Mouse (Mus musculus) CH12.LX (cell line): ENCODE measurements around the gene Tk1. TPM values are rescaled to one million over a fixed set of nuclear protein-coding genes. Genes with fewer than 3 reads are reported as not detected.

Experiments used
- DNase-seq: peaks from one replicate; pipeline ENCODE4 v3.0.0-alpha.2; 2013; ENCODE audit errors: extremely low read depth
- H3K27ac ChIP-seq: 2 replicates; pipeline ENCODE4 v1.5.1; 2012; ENCODE audit warnings: low read depth, mild to moderate bottlenecking, control low read depth, moderate library complexity; ENCODE audit not compliant: insufficient read depth
- H3K27me3 ChIP-seq: replicated peaks from 2 replicates; pipeline ENCODE3; 2012; ENCODE audit warnings: inconsistent platforms
- H3K36me3 ChIP-seq, 2 experiments: replicated peaks in 1 of 2; 2 replicates each; pipeline versions ENCODE3 to v1.6.1; 2012; ENCODE audit warnings: inconsistent platforms in 1 of 2, low read length in 1 of 2, mild to moderate bottlenecking in 1 of 2, mixed read lengths in 1 of 2, moderate library complexity in 1 of 2; ENCODE audit not compliant: control insufficient read depth in 1 of 2, insufficient read depth in 1 of 2
- H3K4me1 ChIP-seq, 2 experiments: 2 replicates each; pipeline ENCODE4 v1.6.1; 2012; ENCODE audit warnings: inconsistent platforms in 1 of 2, moderate library complexity in 1 of 2; ENCODE audit not compliant: insufficient read depth in 2 of 2, control insufficient read depth in 1 of 2
- H3K4me2 ChIP-seq: 2 replicates; pipeline ENCODE4 v1.6.1; 2012; ENCODE audit warnings: low read depth, mild to moderate bottlenecking, control low read depth; ENCODE audit not compliant: poor library complexity, insufficient read depth, severe bottlenecking
- H3K4me3 ChIP-seq, 3 experiments: fragments of 150-350 bp in 1 of 3; sonication (generic) in 1 of 3; replicated peaks in 1 of 3; 2 replicates each; pipeline versions ENCODE3 to v1.5.1; 2011 to 2012; ENCODE audit warnings: low read depth in 2 of 3, low read length in 2 of 3, mild to moderate bottlenecking in 2 of 3, moderate library complexity in 2 of 3, control low read depth in 1 of 3, improper control_type of control experiment in 1 of 3, inconsistent platforms in 1 of 3, mixed read lengths in 1 of 3; ENCODE audit not compliant: poor library complexity in 1 of 3
- H3K79me2 ChIP-seq: replicated peaks from 2 replicates; pipeline ENCODE4 v1.6.1; 2012; ENCODE audit warnings: mild to moderate bottlenecking, moderate library complexity; ENCODE audit not compliant: control insufficient read depth, poor library complexity, insufficient read depth, severe bottlenecking; ENCODE audit errors: extremely low read depth
- H3K9ac ChIP-seq: 2 replicates; pipeline ENCODE4 v1.6.1; 2012; ENCODE audit warnings: low read depth, mild to moderate bottlenecking, control low read depth, moderate library complexity; ENCODE audit not compliant: insufficient read depth
- H3K9me3 ChIP-seq: replicated peaks from 2 replicates; pipeline ENCODE3; 2012; ENCODE audit warnings: low read length, inconsistent platforms, mixed read lengths
- BHLHE40 ChIP-seq: IDR thresholded peaks from 2 replicates; pipeline ENCODE4 v1.6.1; 2011; ENCODE audit warnings: mild to moderate bottlenecking, low read depth, low read length, improper control_type of control experiment
- CHD2 ChIP-seq: IDR thresholded peaks from 2 replicates; pipeline ENCODE4 v1.6.1; 2011; ENCODE audit warnings: low read length, improper control_type of control experiment
- CTCF ChIP-seq, 2 experiments: IDR thresholded peaks in 1 of 2; conservative IDR thresholded peaks in 1 of 2; 2 replicates each; pipeline ENCODE4 v1.5.1; 2011 to 2012; ENCODE audit warnings: low read depth in 2 of 2, low read length in 2 of 2, improper control_type of control experiment in 1 of 2, inconsistent platforms in 1 of 2, mild to moderate bottlenecking in 1 of 2, moderate library complexity in 1 of 2
- E2F4 ChIP-seq: IDR thresholded peaks from 2 replicates; pipeline ENCODE4 v1.6.1; 2011; ENCODE audit warnings: low read depth, low read length, improper control_type of control experiment; ENCODE audit not compliant: insufficient replicate concordance
- ELF1 ChIP-seq: IDR thresholded peaks from 2 replicates; pipeline ENCODE4 v1.6.1; 2014; ENCODE audit warnings: low read depth, mild to moderate bottlenecking, inconsistent platforms, low read length, improper control_type of control experiment
- GABPA ChIP-seq: IDR thresholded peaks from 2 replicates; pipeline ENCODE4 v1.6.1; 2012; ENCODE audit warnings: low read depth, low read length, improper control_type of control experiment, inconsistent platforms; ENCODE audit not compliant: insufficient replicate concordance
- HCFC1 ChIP-seq: IDR thresholded peaks from 2 replicates; pipeline ENCODE4 v1.6.1; 2012; ENCODE audit warnings: low read depth, mild to moderate bottlenecking, inconsistent platforms, low read length, improper control_type of control experiment
- IRF4 ChIP-seq: IDR thresholded peaks from 2 replicates; pipeline ENCODE4 v1.6.1; 2014; ENCODE audit warnings: low read depth, mild to moderate bottlenecking, inconsistent platforms, low read length, improper control_type of control experiment
- KAT2A ChIP-seq: IDR thresholded peaks from 2 replicates; pipeline ENCODE4 v1.6.1; 2012; ENCODE audit warnings: low read length, improper control_type of control experiment, inconsistent platforms; ENCODE audit not compliant: insufficient replicate concordance
- MAX ChIP-seq: IDR thresholded peaks from 2 replicates; pipeline ENCODE4 v1.6.1; 2011; ENCODE audit warnings: low read length, improper control_type of control experiment
- MAZ ChIP-seq: IDR thresholded peaks from 2 replicates; pipeline ENCODE4 v1.6.1; 2012; ENCODE audit warnings: low read depth, mild to moderate bottlenecking, inconsistent platforms, low read length, improper control_type of control experiment, moderate library complexity
- MYC ChIP-seq: IDR thresholded peaks from 2 replicates; pipeline ENCODE4 v1.6.1; 2011; ENCODE audit warnings: low read depth, mild to moderate bottlenecking, improper control_type of control experiment, low read length
- NELFE ChIP-seq: IDR thresholded peaks from 2 replicates; pipeline ENCODE4 v1.6.1; 2011; ENCODE audit warnings: low read depth, low read length, improper control_type of control experiment
- POLR2A ChIP-seq: IDR thresholded peaks from 2 replicates; pipeline ENCODE4 v1.6.1; 2011; ENCODE audit warnings: low read depth, mild to moderate bottlenecking, improper control_type of control experiment, low read length
- POLR2AphosphoS2 ChIP-seq: IDR thresholded peaks from 2 replicates; pipeline ENCODE4 v1.6.1; 2011; ENCODE audit warnings: low read depth, low read length, improper control_type of control experiment
- SMC3 ChIP-seq: IDR thresholded peaks from 2 replicates; pipeline ENCODE4 v1.6.1; 2011; ENCODE audit warnings: low read depth, low read length, improper control_type of control experiment
- TBP ChIP-seq: conservative IDR thresholded peaks from 2 replicates; pipeline ENCODE4 v1.6.1; 2011; ENCODE audit warnings: low read depth, low read length, improper control_type of control experiment
- TCF12 ChIP-seq: IDR thresholded peaks from 2 replicates; pipeline ENCODE4 v1.6.1; 2014; ENCODE audit warnings: low read depth, mild to moderate bottlenecking, inconsistent platforms, low read length, improper control_type of control experiment
- UBTF ChIP-seq: IDR thresholded peaks from 2 replicates; pipeline ENCODE4 v1.6.1; 2012; ENCODE audit warnings: low read depth, mild to moderate bottlenecking, inconsistent platforms, low read length, improper control_type of control experiment, moderate library complexity
- ZC3H11A ChIP-seq: IDR thresholded peaks from 2 replicates; pipeline ENCODE4 v1.6.1; 2012; ENCODE audit warnings: low read depth, mild to moderate bottlenecking, inconsistent platforms, low read length, improper control_type of control experiment
- ZKSCAN1 ChIP-seq: IDR thresholded peaks from 2 replicates; pipeline ENCODE4 v1.6.1; 2012; ENCODE audit warnings: low read depth, inconsistent platforms, low read length, improper control_type of control experiment, borderline replicate concordance
- ZMIZ1 ChIP-seq: IDR thresholded peaks from 2 replicates; pipeline ENCODE4 v1.6.1; 2012; ENCODE audit warnings: low read depth, mild to moderate bottlenecking, inconsistent platforms, low read length, improper control_type of control experiment
- dilution Hi-C: fragments of 300-500 bp; cut with MboI; formaldehyde crosslinking; loops from 2 replicates; pipeline ENCODE4 v1.14.3; 2020; ENCODE audit warnings: low sequenced_read_pairs; ENCODE audit not compliant: extremely low pct_unique_long_range_greater_than_20kb, extremely low pct_ligation_motif_present
- in situ Hi-C: fragments of 300-500 bp; cut with MboI; formaldehyde crosslinking; loops from 3 replicates; pipeline ENCODE4 v1.14.3; 2019; ENCODE audit warnings: low sequenced_read_pairs, low pct_ligation_motif_present, low pct_unique_long_range_greater_than_20kb, mixed read lengths
- polyA plus RNA-seq: library from polyadenylated mRNA; unstranded; fragments of >175 nt; gene quantifications from 2 replicates; pipeline ENCODE4 v1.2.1, GENCODE M21; 2012; ENCODE audit warnings: low read depth; ENCODE audit not compliant: insufficient read length
- total RNA-seq, 2 experiments: library from RNA; depleted of rRNA; stranded (reverse); fragments of 300-350 nt in 1 of 2; fragments of >200 nt in 1 of 2; gene quantifications; 2 replicates each; pipeline ENCODE4 v1.2.3; 2012 to 2014

Gene Tk1
- total and polyA plus RNA-seq, 3 experiments: 146 to 235 (median 179) TPM

GRCm38 (mm10) chr11:117810401-117811046 lies 15.4 kb downstream of the Tk1 start:
- Histone ChIP-seq H3K27me3 (no peaks in the 10 kb centered on the region), H3K4me3 (peak overlapping the region; percentile 80 to 98 (median 93)), H3K9ac (peak overlapping the region; percentile 73), H3K27ac (peak overlapping the region; percentile 68), H3K4me2 (peak overlapping the region; percentile 67), H3K9me3 (no peaks in the 10 kb centered on the region), H3K79me2 (peaks cover 56% of the 10 kb centered on the region), H3K36me3 (peaks cover 41 to 57% of the 10 kb centered on the region in 2 experiments), H3K4me1 (peaks cover 28 to 83% of the 10 kb centered on the region in 2 experiments)
- peak; percentile 94 for DNase-seq
- peak in 1 of 2 experiments; percentile 45; a peak in 2 of 4 replicates for TF ChIP-seq CTCF (conservative IDR thresholded peaks at IDR 0.05 in 1 of 2, IDR thresholded peaks at IDR 0.05 in 1 of 2; ENCODE audit: low read depth in 2 of 2, low read length in 2 of 2)
- peak; percentile 32; the same call in 1 of the 2 replicates for TF ChIP-seq HCFC1
- TF ChIP-seq IRF4: peak; percentile 49; the same call in 1 of the 2 replicates
- TF ChIP-seq POLR2A: peak; percentile 62
- TF ChIP-seq NELFE: peak; percentile 52; the same call in 1 of the 2 replicates
- peak; percentile 18; the same call in 1 of the 2 replicates for TF ChIP-seq TCF12
- TF ChIP-seq GABPA: no peak
- TF ChIP-seq SMC3: peak; percentile 5
- TF ChIP-seq POLR2AphosphoS2: peak; percentile 95
- 0 out of 2 replicates have a peak, but pooled peaks have one; percentile 29 for TF ChIP-seq KAT2A
- TF ChIP-seq UBTF: peak; percentile 43
- TF ChIP-seq MAZ: 0 out of 2 replicates have a peak, but pooled peaks have one; percentile 75
- TF ChIP-seq MYC: no peak
- TF ChIP-seq CHD2: 0 out of 2 replicates have a peak, but pooled peaks have one; percentile 68
- no peak for TF ChIP-seq ZKSCAN1
- TF ChIP-seq ELF1: peak; percentile 86
- no peak for TF ChIP-seq ZC3H11A
- peak; percentile 29; the same call in 1 of the 2 replicates for TF ChIP-seq BHLHE40
- peak; percentile 54; the same call in 1 of the 2 replicates for TF ChIP-seq TBP
- no peak; the same call in 1 of the 2 replicates for TF ChIP-seq MAX
- peak; percentile 94 for TF ChIP-seq ZMIZ1
- TF ChIP-seq E2F4: no peak
- dilution Hi-C loops (no loop called here), in situ Hi-C loops (no loop called here)
